Mouse (Mus musculus) liver, postnatal 0 days (tissue): Measurements from ENCODE around the gene Zbtb45.

Source experiments
- CTCF ChIP-seq: sonication (generic); IDR thresholded peaks from 2 replicates; pipeline ENCODE4 v1.5.1; 2016; ENCODE audit warnings: antibody characterized with exemption, low read depth
- EP300 ChIP-seq: IDR thresholded peaks from 2 replicates; pipeline ENCODE4 v1.6.1; 2016; ENCODE audit warnings: antibody characterized with exemption, low read depth, mild to moderate bottlenecking

DNA sequence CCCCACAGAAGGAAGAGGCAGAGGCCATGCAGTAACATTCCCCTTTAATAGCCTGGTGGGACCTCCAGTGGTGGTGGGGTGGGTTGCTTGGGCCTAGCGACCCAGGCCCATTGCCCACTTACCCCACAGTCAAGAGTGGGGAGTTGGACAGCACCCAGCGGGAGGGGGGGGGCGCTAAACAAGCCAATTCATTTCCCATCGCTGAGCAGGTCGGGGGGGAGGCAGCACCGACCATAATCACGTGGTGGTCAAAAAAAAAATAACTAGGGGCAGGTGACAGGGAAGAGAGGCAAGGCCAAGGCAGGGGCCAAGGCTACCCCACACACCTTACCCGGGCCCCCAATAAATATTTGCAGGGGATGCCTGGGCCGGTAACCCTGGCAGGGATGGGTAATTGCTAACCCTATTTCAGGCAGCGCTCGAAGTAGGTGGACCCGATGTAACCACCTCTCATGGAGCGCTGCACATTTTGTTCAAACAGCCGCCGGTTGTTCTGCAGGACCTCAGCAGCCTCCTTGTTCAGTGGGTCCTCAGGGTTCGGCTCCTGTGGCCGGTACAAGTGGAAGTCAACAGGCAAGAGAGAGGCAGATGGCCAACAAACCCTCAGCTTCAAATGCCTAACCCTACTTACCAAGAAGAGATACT lies 25.5 kb upstream of the Zbtb45 start:
- TF ChIP-seq CTCF (no peak), EP300 (no peak)
